Mouse (Mus musculus) monocyte, adult 59 days (primary cell): Measurements from ENCODE around the gene Smarca4. TPM values are rescaled to one million over a fixed set of nuclear protein-coding genes. Genes with fewer than 3 reads are reported as not detected.

Experiments
- total RNA-seq, 2 experiments: library from RNA; stranded (reverse); gene quantifications; one replicate each; pipeline ENCODE4 v1.2.4; 2023

Smarca4 gene
- total RNA-seq, result 10 to 100 TPM; 76.9 to 81.7 TPM

DNA sequence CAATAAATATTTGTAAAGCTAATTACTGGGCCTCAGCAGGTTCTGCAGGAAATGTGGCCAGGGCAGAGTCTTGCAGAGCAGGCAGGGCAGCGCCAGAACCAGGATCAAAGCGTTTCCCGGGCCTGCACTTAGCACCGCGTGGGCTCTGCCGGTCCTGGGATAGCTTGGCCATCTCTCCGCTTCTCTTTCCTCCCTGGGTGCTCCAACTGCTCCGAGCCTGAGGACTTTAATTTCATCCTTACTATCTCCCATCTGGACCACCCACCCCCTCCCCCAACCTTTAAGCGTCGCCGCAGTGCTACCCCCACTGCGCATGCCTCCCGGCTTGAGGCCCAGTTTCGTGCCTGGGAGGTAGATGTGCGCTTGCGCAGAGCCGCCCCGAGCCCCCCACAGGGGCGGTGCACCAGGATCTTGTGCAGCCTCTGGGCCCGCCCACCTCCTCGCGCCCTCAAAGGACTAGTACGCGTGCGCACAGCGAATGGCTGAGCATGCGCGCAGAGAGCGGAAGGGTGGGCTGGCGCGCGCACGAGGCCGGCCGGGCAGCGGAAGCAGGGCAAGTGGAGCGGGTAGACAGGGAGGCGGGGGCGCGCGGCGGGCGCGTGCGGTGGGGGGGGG, at the start of gene Smarca4:
TSS of gene Smarca4 (plus strand) at position 553 of the 615 bp plus-strand sequence.

DNA sequence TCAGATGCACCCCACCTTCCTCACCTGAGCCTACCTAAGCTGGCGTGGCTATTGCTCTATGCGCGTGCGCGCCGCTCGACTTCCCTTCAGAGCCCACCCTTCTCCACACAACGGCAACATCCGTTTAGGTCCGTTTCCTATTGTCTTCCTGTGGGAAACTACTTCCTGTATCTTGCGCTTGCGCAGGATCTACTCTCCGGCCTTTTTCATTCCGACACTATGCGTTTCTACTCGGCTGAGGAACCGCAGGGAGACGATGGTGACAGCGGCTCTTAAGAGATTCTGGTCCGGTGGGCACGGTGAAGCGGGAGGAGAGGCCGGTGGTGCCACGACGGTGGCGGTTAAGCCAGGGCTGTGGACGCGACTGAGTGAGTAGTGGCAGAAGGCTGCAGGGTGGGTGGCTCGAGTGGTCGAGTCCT, 23.3 kb upstream of the Smarca4 start, which contains the start of the genes Timm29 and Yipf2:
TSS of gene Timm29 (plus strand) at position 20 of the 419 bp plus-strand sequence.
TSS of gene Yipf2 (minus strand) at position 126 of the 419 bp plus-strand sequence.

DNA sequence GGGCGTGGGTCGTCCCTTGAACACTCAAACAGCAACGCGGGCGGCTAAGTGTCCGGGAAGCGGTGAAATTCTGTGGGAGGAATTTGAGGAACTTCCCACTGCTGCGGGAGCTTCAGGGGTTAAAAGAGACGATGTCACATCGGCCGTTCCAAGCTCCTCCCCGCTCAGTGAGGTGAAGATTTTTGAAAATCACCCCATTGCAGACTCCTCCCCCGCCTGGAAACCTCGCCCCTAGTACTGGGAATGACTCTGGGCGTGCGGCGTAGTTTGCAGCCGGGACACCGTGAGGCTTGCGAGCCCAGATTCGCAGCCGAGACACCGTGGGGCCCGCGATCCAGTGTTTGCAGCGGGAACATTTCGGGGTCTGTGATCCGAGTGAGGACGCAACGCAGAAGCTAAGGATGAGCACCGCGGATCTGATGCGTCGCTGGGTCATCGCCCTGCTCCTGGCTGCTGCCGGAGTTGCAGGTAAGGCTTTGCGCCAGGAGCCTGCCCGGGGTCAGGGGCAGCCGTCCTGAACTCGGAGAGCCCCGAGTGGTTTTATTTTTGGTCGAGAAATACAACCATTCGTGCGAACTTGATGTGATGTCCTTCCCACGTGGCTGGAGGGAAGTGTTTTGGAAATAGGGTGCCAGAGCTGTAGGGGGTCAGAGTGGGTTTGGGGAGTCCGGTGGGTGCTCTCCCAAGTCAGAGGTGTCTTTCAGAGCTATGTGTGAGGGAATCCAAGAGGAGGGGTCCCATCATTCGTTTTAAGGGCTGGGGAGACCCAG, 107.6 kb downstream of the Smarca4 start, which contains the start of gene Ldlr:
TSS of gene Ldlr (plus strand) at position 107 of the 770 bp plus-strand sequence.

Other genes starting within 250 kb of the Smarca4 start
- 10 to 100 TPM; 39.5 to 42.4 TPM for gene Ilf3, start 248.3 kb upstream of the Smarca4 start, total RNA-seq
- 10 to 100 TPM; 22.4 to 29.4 TPM for gene Qtrt1, start 204.3 kb upstream of the Smarca4 start, total RNA-seq
- gene Dnm2, start 191.3 kb upstream of the Smarca4 start, total RNA-seq, result 100 to 1,000 TPM; 233 to 257 TPM
- 1 to 10 TPM; 6.6 TPM for gene Tmed1, start 105.9 kb upstream of the Smarca4 start, total RNA-seq
- 100 to 1,000 TPM; 254 to 282 TPM for gene AB124611, start 90.0 kb upstream of the Smarca4 start, total RNA-seq
- gene Carm1, start 69.3 kb upstream of the Smarca4 start, total RNA-seq, result 10 to 100 TPM; 60.6 to 61.5 TPM
- 10 to 100 TPM; 19.9 to 21.8 TPM for gene Timm29, start 23.4 kb upstream of the Smarca4 start, total RNA-seq
- 10 to 100 TPM; 11.0 to 11.7 TPM for gene Yipf2, start 23.3 kb upstream of the Smarca4 start, total RNA-seq
- 100 to 1,000 TPM; 231 to 278 TPM for gene Ldlr, start 107.3 kb downstream of the Smarca4 start, total RNA-seq
- gene Spc24, start 144.1 kb downstream of the Smarca4 start, total RNA-seq, result under 1 TPM; 0.71 to 0.94 TPM
- 1 to 10 TPM in 1 of 2 experiments, under 1 TPM in 1; 0.84 to 1.2 TPM for gene Kank2, start 182.6 kb downstream of the Smarca4 start, total RNA-seq
- gene Angptl8, start 219.3 kb downstream of the Smarca4 start, total RNA-seq, result not detected
- gene Dock6, start 236.5 kb downstream of the Smarca4 start, total RNA-seq, result 1 to 10 TPM; 4.2 to 4.6 TPM